Mouse (Mus musculus): ENCODE data around the gene Susd3. TPM values are rescaled to one million over a fixed set of nuclear protein-coding genes. Genes with fewer than 3 reads are reported as not detected.
A peak's percentile ranks its signal among the peaks of the same experiment; 100 is the strongest.

Gene Susd3
- under 1 TPM in 1 of 2 experiments, not detected in 1; 0.32 TPM for total RNA-seq (2021)
- long read RNA-seq, experiment 1, partial matches to known transcripts = 0 of 1 reads
- long read RNA-seq, experiment 1, other reads (novel, unspliced or antisense) = 0 of 1 reads
- long read RNA-seq, experiment 2 = 0 reads

DNA sequence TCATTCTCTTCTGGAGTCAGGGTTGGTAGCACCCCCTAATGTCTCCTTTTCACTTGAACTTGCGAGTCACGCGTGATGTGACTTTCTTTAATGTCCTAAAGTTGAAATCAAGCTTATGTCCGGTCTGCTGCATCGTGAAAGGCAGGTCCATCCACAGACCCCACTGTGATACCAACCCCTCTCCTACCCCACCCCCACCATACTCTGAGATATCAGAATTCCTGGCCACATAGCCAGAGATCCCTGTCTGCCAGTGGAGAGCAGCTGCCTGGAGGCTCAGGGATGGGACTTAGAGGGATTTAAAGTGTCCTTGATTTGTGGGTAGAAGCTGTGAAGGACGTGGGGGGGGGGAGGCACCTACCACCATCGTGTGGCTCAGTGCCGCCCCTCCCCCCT is at the start of gene Susd3:
Gene Susd3, minus strand, starts transcription at position 240 of the 396 bp plus-strand sequence.
- intact Hi-C loops (cut with DNase I) = no loop called here
- no peak for DNase-seq

DNA sequence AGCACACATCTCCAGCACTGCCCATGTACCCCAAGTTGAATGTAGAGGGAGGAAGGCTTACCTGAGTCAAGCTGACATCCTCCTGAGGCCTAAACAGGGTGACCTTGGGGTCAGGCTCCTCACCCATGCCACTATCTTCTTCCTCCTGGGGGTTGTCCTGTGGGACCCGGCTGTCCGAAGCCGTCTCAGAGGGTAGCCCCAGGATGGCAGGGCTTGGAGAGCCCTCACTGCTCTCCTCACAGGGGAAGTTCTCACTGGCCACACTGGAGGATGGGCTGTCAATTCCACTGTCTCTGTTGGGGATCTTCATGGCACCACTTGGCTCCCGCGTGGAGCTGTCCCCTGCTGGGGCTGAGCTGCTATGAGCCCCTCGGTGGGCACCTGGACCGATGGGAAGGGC is 47.8 kb upstream of the Susd3 start:
- no peak for DNase-seq
- intact Hi-C loops (cut with DNase I) = no loop called here

- intact Hi-C loops (cut with DNase I) = no loop called here
- DNase-seq = no peak
Observed at GRCm38 (mm10) chr13:49294108-49294507, 45.6 kb upstream of the Susd3 start.

GRCm38 (mm10) chr13:49291949-49292348 is 43.4 kb upstream of the Susd3 start:
- intact Hi-C loops (cut with DNase I) = no loop called here
- no peak for DNase-seq

DNA sequence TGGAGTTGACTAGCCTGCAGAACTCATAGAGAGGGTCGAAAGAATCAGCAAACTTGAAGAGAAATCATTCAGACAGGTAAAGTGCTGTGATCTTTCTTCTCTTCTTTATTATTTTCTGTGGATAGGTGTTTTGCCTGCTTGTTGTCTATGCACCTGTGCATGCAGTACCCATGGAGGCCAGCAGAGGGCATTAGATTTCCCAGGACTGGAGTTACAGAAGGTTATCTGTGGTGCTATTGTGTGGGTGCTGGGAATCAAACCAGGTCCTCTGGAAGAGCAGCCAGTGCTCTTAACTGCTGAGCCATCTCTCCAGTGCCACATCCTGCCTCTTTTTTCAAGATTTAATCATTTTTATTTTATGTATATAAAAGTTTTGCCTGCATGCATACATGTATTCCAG is 42.9 kb upstream of the Susd3 start:
- intact Hi-C loops (cut with DNase I) = no loop called here
- DNase-seq = no peak

DNA sequence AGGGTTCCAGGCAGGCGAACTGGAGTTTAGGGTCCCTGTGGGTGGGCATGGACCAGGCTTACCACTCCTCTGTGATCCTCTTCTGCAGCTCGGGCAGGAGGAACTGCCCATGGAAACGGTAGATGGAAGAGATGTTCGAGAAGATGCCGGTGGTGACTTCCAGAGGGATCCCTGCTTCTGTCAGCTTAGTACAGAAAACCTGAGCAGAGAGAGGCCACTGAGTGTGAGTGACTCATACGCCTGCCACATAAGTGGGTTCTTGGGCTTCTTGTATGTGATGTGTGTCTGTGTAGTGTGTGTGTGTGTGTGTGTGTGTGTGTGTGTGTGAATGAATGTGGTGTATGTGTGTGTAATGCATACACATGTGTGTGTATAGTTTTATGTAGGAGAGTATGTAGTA is 38.7 kb upstream of the Susd3 start:
- DNase-seq = no peak
- intact Hi-C loops (cut with DNase I) = no loop called here

- intact Hi-C loops (cut with DNase I) = no loop called here
Observed at GRCm38 (mm10) chr13:49286750-49287149, 38.2 kb upstream of the Susd3 start.

DNA sequence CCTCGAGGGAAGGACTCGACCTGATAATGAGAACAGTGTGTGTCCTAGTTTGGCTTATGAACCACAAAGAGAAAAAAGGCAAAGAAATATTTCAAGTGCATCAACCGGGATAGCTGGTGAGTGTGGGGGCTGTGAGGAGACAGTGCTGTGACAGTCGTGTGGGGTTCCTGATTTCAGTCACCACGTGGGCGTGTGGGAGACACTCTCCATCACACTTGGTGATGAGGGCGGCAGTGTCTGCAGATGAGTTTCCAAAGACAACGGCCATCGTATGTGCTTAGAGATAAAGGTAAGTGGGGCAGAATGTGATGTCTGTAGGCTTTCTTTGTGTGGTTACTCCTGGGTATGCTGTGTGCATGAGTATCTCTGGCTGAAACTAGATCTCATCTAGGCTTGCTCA is 35.2 kb upstream of the Susd3 start:
- no peak for DNase-seq
- intact Hi-C loops (cut with DNase I) = loop anchor here (5.0 kb wide), 1 partner anchor 99 kb away; no protein-coding TSS in a partner anchor

More at GRCm38 (mm10) chr13:49286750-49287149, 38.2 kb upstream of the Susd3 start:
- no peak for DNase-seq

- DNase-seq = peak in 1 of 2 experiments; percentile 30
- intact Hi-C loops (cut with DNase I) = loop anchor here (5.0 kb wide), 1 partner anchor 100 kb away; no protein-coding TSS in a partner anchor
Observed at GRCm38 (mm10) chr13:49282168-49282567, 33.7 kb upstream of the Susd3 start.

- DNase-seq = no peak
- intact Hi-C loops (cut with DNase I) = no loop called here
Observed at GRCm38 (mm10) chr13:49271831-49272765, 23.6 kb upstream of the Susd3 start.

GRCm38 (mm10) chr13:49270500-49270899 is 22.0 kb upstream of the Susd3 start:
- intact Hi-C loops (cut with DNase I) = no loop called here
- DNase-seq = no peak

GRCm38 (mm10) chr13:49267645-49268044 is 19.1 kb upstream of the Susd3 start:
- DNase-seq = no peak
- intact Hi-C loops (cut with DNase I) = no loop called here

GRCm38 (mm10) chr13:49260036-49260722 is 11.7 kb upstream of the Susd3 start:
- intact Hi-C loops (cut with DNase I) = no loop called here

DNA sequence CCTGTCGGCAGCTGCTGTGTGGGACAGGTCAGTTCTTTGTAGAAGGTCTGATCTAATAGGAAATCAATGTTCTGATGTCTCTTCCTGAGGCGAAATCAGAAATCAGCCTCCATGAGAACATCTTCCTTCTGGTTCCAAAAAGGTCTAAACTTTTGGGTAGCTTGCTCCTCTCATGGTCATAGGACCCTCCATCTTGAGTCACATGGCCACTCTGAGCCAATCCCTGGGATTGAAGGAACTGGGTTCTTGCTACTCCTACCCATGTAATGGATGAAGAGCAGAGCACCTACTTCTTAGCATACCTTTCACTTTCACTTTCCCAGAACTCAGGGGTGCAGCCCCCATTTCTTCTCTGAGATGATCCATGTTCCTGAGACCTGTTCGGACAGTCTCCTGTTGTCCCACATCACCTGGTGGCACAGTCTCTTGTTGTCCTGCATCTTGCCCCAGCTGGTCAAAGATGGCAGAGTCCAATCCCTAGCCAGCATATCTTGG is 9.4 kb upstream of the Susd3 start:
- intact Hi-C loops (cut with DNase I) = no loop called here

More at GRCm38 (mm10) chr13:49260036-49260722, 11.7 kb upstream of the Susd3 start:
- no peak for DNase-seq

GRCm38 (mm10) chr13:49252746-49253145 is 4.2 kb upstream of the Susd3 start:
- intact Hi-C loops (cut with DNase I) = no loop called here
- DNase-seq = no peak

More for the DNA sequence above, 9.4 kb upstream of the Susd3 start:
- DNase-seq = no peak

- no peak for DNase-seq
- intact Hi-C loops (cut with DNase I) = no loop called here
Observed at GRCm38 (mm10) chr13:49252113-49252512, 3.6 kb upstream of the Susd3 start.

DNA sequence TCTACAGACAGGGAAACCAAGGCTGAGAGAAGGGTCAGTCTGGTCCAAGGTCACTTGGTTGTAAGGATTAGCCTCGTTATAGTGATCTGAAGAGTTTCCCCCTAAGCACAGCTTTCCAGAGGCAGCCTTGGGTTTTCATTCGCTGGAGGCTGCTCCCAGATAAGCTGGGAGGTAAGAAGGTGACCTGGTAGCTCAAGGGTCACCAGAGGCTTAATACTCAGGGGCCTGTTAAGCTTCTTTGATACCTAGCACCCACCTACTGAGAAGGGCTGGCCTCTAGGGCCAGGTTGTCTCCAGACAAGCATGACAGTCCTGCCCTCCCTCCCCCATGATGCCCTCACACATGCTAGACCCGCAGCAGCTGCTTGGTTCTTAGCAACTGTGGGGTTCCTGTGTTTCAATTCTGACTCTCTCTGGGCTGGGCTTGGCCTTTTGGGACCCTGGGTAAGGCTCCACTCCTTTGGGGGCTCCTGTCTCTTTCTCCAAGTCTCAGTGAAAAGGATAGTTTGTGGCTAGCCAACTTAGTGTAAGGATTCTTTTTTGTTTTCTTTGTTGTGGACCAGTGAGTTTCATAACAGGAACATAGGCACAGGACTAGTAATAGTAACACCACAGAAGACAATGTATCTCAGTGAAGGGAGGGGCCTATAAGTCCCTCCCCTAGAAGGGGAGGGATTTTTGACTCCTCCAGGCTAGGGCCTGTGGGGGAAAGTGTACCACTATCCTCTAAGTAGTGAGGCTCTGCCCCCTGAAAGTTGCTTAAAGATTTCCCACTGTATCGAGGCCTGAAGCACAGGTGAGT is 2.4 kb upstream of the Susd3 start:
- no peak for DNase-seq
- intact Hi-C loops (cut with DNase I) = no loop called here

DNA sequence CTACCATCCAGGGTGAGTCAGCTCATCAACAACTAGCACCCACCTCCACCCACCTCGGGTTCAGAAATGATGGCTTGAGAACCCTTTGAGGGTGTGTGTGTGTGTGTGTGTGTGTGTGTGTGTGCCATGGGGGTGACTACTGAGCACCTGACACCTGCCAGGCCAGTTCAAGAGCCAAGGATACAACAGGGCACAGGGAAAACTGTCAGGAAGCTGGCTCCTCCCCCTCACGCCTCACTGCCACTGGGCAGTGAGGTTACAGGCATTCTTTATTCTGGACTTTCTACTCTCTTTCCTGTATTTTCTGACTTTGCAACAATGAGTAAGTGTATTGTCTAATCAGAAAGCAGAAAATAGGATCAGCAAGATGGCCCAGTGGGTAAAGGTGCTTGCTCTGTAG is 1.1 kb upstream of the Susd3 start:
- intact Hi-C loops (cut with DNase I) = no loop called here
- no peak for DNase-seq

- DNase-seq = no peak
- intact Hi-C loops (cut with DNase I) = no loop called here
Observed at GRCm38 (mm10) chr13:49248923-49249322, 417 bp upstream of the Susd3 start.

Measured in gastrocnemius, postnatal 36 days (tissue).